Mouse (Mus musculus): Measurements from ENCODE around the gene Pi4kb. TPM values are rescaled to one million over a fixed set of nuclear protein-coding genes. Genes with fewer than 3 reads are reported as not detected.
"Not testable (repeated sequence)": the region's sequence is repeated elsewhere in the genome, so short reads cannot be mapped to it uniquely, and the experiment has no call there.

Gene Pi4kb
- total RNA-seq, 2 experiments from 2014 or later, result 50.0 to 56.4 TPM

GRCm38 (mm10) chr3:95014428-95015151 lies 40.1 kb downstream of the Pi4kb start:
- DNase-seq, result peak; percentile 52
- intact Hi-C loops (cut with DNase I), result no loop called here

DNA sequence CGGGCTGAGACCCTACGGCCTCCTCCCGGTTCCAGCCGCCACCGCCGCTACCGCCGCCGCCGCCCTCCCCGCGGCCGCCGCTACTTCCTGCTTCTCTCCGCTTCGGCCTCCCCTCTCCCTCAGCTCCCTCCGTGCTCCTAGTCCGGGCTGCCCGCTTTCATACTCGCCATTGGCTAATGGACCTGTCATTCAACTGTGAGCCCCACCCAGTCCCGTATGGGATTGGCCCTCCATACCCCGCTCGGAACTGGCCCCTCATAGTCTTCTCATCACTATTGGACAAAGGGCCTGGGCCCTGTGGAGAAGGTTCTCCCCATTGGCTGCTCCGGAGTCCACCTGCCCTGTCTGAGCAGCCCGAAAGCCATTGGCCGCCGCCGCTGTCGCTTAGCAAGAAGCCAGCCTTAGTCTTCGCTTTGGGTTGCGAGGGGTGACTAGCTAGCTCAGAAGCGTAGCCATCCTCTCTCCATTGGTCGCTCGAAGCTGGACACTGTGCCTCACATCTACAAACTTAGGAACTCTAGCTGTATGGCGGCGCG lies 40.9 kb downstream of the Pi4kb start, which contains the start of gene Zfp687:
TSS of gene Zfp687 (minus strand) at position 112 of the 536 bp plus-strand sequence.
- intact Hi-C loops (cut with DNase I), result no loop called here
- DNase-seq, result peak; percentile 99

- intact Hi-C loops (cut with DNase I), result no loop called here
Measured at GRCm38 (mm10) chr3:95015891-95016531, 41.5 kb downstream of the Pi4kb start.

DNA sequence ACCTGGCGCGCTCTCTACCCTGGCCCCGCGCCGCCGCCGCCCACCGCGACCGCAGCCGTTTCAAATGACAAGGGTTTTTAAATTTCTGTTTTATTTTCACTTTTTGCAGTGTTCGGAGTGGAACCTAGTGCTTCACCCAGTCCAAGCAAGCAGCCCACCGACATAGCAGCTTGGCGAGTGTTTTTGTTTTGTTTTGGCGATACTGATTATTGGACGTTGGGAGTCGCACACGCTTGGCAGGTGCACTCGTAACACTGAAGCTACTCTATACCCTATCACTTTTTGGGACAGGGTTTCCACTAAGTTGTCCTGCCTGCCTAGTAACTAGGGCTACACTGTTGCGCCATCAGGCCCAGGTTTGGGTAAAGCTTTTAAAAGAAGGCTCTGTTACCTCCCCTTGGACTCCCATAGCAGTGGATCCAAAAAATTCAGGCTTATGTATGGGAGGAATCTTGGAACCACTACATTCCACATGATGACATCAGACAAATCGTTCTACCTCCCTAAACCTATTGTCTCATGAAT lies 42.1 kb downstream of the Pi4kb start:
- no peak for DNase-seq

More at GRCm38 (mm10) chr3:95015891-95016531, 41.5 kb downstream of the Pi4kb start:
- DNase-seq, result peak; percentile 95

GRCm38 (mm10) chr3:95018741-95019140 lies 44.2 kb downstream of the Pi4kb start:
- no peak for DNase-seq
- intact Hi-C loops (cut with DNase I), result no loop called here

More for the DNA sequence above, 42.1 kb downstream of the Pi4kb start:
- intact Hi-C loops (cut with DNase I), result no loop called here

- not testable (repeated sequence) for DNase-seq
Measured at GRCm38 (mm10) chr3:95020956-95021355, 46.4 kb downstream of the Pi4kb start.

GRCm38 (mm10) chr3:95024551-95024950 lies 50.0 kb downstream of the Pi4kb start:
- peak; percentile 30 for DNase-seq
- intact Hi-C loops (cut with DNase I), result no loop called here

More at GRCm38 (mm10) chr3:95020956-95021355, 46.4 kb downstream of the Pi4kb start:
- intact Hi-C loops (cut with DNase I), result not testable (repeated sequence)

- no peak for DNase-seq
- intact Hi-C loops (cut with DNase I), result no loop called here
Measured at GRCm38 (mm10) chr3:95025202-95025601, 50.7 kb downstream of the Pi4kb start.

- intact Hi-C loops (cut with DNase I), result no loop called here
- DNase-seq, result no peak
Measured at GRCm38 (mm10) chr3:95027057-95027645, 52.6 kb downstream of the Pi4kb start.

DNA sequence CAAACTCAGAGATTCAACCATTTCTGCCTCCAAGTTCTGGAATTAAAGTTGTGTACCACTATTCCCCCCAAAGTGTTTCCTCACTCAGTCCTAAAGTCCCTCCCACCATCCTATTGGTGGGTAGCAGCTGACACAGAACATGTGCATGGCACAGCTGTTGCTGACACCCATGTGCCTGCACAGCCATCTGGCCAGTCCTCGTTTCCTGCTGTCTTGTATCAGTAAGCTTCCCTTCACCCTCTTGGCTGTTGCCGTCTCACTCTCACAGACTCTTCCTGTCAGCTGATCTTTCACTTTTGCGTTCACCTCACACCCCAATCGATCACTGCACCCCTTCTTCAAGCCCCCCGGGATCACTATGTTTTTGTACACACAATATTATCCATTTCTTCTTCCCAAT lies 53.2 kb downstream of the Pi4kb start:
- DNase-seq, result peak; percentile 34
- intact Hi-C loops (cut with DNase I), result no loop called here

GRCm38 (mm10) chr3:95028603-95029002 lies 54.1 kb downstream of the Pi4kb start:
- intact Hi-C loops (cut with DNase I), result no loop called here
- no peak for DNase-seq

- intact Hi-C loops (cut with DNase I); DNase-seq: not testable (repeated sequence)
Measured at GRCm38 (mm10) chr3:95029291-95029827, 54.8 kb downstream of the Pi4kb start.

- DNase-seq, result no peak
- intact Hi-C loops (cut with DNase I), result no loop called here
Measured at GRCm38 (mm10) chr3:95029953-95030352, 55.4 kb downstream of the Pi4kb start.

- intact Hi-C loops (cut with DNase I), result no loop called here
- no peak for DNase-seq
Measured at GRCm38 (mm10) chr3:95041625-95042024, 67.1 kb downstream of the Pi4kb start.

DNA sequence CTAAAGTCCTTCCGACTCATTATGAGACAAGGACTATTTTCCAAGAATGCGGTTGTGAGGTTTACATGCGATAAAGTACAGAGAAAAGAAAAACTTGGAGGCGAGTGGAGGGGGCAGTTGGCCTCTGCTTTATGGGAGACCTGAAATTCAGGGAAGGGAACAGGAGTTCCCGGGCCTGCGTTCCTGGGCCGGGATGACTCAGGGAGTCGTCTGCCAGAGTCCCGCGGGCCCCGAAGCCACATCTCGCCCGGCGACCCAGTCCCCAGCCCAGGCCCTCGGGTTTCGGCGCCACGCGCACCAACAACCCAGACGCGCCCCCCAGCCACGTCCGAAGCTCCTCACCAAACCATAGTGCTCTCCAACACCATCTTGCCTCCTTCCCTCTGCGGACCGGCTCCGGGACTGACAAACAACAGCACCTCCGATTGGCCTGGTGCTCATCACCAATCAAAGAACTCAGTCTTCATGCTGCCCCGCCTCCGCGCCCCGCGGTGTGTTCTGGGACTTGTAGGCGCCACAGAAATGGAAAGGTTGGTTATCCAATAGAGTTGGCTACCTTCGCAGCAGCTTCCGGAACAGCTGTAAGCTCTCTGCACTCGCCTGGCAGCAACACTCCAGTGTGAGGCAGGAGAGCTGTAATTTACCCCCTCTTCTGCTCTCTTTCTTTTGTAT lies 67.8 kb downstream of the Pi4kb start, which contains the start of gene Psmd4:
TSS of gene Psmd4 (minus strand) at position 449 of the 672 bp plus-strand sequence.
- peak; percentile 97 for DNase-seq
- intact Hi-C loops (cut with DNase I), result no loop called here

- intact Hi-C loops (cut with DNase I), result no loop called here
- no peak for DNase-seq
Measured at GRCm38 (mm10) chr3:95042838-95043229, 68.3 kb downstream of the Pi4kb start.

- intact Hi-C loops (cut with DNase I), result no loop called here
- DNase-seq, result no peak
Measured at GRCm38 (mm10) chr3:95043251-95043650, 68.7 kb downstream of the Pi4kb start.

DNA sequence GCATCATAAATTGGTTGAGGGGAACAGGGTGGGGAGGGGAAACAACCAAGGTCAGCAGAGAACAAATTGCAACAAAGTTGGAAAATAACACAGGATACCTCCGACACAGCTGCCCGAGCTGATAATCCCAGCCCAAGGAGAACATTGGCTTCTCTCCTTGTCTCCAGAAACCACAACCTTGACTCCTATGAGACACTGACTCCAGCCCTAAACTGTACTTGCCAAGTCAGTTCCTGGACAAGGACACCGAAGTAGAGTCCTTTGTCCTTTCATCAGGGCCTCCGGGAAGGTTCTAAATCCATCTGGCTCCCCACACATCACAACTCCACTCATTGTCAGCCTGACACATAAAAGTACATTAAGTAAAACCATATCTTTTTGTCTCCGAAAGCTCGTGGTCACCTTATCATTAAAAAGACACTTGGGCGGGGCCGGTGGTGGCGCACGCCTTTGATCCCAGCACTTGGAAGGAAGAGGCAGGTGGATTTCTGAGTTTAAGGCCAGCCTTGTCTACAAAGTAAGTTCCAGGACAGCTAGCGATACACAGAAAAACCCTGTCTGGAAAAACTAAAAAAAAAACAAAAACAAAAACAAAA lies 72.0 kb downstream of the Pi4kb start:
- intact Hi-C loops (cut with DNase I), result no loop called here

DNA sequence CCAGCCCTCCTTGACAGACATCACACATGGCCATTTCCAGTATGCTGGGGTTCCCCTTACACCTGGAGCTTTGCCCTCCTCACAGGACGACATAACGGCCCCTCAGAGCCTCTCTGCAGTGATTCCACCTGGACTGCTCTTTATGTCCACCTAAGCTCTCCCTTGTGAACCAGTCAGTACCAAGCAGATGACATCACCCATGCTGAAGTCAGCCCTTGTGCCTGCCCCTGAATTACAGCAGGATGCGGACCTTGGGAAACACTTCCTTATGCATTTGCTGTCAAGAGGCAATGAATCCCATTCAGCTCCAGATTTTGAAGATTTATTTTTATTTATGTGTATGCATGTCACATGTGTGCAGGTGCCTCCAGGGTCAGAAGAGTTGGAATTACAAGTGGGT lies 73.4 kb downstream of the Pi4kb start:
- DNase-seq, result no peak
- intact Hi-C loops (cut with DNase I), result no loop called here

More for the DNA sequence above, 72.0 kb downstream of the Pi4kb start:
- DNase-seq, result no peak

DNA sequence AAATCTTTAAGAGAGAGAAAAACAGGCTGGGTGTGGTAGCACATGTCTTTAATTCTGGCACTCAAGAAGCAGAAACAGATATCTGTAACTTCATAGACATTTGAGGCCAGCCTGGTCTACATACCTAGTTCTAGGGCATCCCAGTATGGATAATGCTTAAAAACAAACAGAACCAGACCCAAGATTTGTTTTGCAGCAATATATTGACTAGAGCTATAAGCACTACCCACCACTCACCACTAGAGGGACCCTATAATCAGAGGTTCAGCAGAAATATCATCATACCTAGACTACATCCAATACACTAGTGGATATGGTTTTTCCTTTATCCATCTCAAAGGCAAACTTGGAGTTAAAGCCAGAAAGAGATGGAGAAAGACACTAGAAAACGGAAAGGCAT lies 78.4 kb downstream of the Pi4kb start:
- DNase-seq, result peak; percentile 35
- intact Hi-C loops (cut with DNase I), result no loop called here

Measured in left cerebral cortex, postnatal 4 days (tissue).